Mouse (Mus musculus) lung, adult 2 months (tissue): ENCODE measurements around the gene Specc1l.

Experiments used
- CTCF ChIP-seq: fragments of 200-500 bp; IDR thresholded peaks from 2 replicates; pipeline ENCODE4 v1.5.1; 2011; ENCODE audit warnings: mild to moderate bottlenecking, low read length, control low read depth; ENCODE audit not compliant: insufficient read depth
- POLR2A ChIP-seq: fragments of 200-500 bp; IDR thresholded peaks from 2 replicates; pipeline ENCODE4 v1.6.1; 2011; ENCODE audit warnings: low read depth, mild to moderate bottlenecking, control low read depth, low read length, borderline replicate concordance; ENCODE audit errors: extremely low read depth

DNA sequence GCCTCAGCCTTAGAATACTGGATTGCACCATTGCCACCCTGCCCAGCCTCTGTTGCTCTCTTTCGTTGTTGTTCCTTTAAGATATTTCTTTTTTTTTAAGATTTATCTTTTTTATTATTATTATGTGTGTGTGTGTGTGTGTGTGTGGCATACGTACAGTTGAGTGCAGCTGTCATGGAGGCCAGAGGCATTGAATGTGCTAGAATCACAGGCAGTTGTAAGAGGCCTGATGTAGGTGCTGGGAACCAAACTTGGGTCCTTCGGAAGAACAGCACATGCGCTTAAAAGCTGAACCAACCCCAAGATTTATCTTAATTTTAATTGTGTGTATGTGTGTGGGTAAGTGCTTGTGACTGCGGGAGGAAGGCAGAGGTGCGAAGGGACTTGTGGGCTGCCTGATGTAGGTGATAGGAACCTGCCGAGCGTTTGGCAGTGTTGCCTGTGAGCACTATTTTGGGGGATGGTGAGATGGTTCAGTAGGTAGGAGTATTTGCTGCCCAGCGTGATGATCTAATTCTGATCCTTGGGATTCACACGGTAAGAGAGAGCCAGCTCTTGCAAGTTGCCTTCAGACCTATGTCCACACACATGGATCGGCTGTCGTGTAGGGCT is 89.4 kb downstream of the Specc1l start:
- TF ChIP-seq POLR2A (no peak), CTCF (no peak)
